Mouse (Mus musculus) right cerebral cortex, postnatal 14 days (tissue): ENCODE measurements at regions not wholly inside any gene's neighbourhood (a gene's known extent, or its start where the extent isn't known, plus 50 kb on each side); places are given as distances from the start of the nearest gene placed in this dataset.

Experiments
- DNase-seq: peaks from one replicate; pipeline ENCODE4 v3.0.0; 2022

DNA sequence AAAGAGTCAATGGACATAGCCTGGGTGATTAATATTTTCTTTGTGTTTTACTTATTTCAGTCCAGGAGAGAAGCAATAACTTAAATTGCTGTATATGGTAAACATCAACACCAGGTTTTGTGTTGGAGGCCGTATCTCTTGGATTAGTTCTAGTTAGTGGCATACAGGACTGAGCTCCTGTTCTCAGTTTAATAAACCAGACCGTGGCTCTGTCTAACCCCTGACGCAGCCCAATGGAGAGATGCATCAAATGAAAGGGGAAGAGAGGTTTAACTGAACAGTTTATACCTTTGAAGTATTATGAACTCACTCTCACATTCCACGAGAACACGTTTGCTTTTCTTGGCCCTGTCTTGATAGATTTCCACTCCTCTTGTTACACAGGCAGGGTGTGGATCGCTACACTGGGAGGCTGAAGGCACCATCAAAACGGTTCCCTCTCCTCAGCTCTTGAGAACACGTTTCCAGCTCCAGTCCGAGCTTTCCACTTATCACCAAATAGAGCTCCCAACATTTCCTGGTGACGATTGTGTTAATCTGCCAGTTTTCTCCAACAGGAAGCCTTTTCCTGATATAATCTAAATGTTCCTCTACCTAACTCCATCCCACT is 54.0 kb upstream of the Cerkl start:
- no peak for DNase-seq

DNA sequence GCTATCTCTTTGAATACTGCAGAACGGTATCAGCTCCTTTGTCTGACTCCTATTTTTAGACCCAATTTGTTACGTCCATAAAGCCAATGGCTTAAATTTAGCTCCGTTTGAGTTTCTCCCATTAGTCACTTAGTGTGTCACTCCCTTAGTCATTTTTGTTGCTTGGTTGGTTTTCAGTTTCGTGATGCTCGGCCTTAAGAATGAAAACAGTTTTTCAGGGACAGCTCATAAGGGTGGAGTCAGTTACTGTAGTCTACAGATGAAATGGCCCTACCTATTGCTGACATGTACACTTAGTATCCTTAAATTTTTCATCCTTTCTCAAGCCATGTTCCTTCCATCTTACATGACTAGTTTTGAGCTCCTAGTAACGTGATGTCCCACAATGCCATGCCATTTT is 54.5 kb upstream of the Cerkl start:
- DNase-seq: no peak

DNA sequence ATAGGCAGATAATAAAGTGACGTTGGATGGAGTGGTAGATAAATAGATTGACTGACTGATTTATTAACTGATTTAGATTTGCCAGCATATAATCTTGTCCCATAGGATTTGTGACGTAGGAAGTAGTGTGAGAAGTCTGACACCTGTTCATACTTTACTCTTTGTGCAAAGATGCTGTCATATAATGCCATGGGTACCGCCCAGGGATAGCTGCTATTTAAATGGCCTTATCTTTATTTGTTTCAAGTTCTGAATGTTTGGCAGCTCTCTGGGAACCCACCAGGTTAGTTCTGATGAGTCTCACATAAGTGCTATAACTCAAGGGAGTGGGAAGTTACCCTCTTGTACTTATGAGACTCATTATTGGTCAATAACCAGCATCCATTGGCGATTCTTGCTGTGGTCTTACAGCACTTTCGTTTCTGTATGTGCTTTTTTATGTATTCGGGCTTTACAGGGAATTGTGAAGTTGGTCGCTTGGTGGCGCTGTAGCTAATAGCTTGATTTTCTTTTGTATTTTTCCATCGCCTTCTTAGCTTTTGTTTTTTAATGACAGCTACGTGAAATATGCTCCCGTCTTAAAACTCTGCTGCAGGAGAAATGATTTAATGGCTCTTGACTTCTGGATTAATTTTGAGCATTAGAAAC is 55.2 kb upstream of the Cerkl start:
- DNase-seq: peak; percentile 78

DNA sequence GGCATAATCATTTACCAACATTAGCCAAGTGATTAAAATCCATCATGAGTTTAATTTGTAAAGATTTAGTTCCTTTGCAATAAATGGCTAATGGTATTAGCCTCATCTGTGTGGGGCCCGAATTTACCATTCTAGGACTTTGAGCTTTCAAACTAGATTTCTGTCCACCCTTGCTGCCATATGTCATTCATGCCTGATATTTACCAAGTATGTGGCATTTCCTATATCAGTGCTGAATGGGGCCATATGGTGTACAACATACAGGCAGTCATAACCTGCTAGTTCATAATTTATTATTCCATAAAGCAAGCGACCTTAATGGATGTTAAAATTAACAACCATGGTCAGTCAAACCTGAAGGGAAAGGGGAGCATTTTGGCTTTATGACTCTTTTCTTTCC is 55.8 kb upstream of the Cerkl start:
- DNase-seq: no peak

DNA sequence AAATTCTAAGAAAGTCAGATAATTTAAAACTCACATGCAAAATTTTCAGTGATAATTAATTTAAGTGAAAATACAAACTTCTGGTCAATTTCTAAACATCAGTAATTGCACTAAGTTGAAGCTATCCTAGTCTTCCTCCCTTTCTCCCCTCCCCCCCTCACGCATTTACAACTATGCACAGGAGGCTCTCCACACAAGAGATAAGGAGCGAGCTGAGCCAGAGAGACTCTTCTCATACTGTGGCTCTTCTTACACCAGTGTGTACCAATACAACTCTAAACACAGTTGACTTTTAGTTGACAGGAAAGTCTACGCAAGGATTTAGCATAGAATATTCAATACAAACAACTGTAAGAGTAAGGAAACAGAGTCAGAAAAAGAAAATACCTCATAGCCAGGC is 57.1 kb upstream of the Cerkl start:
- DNase-seq: no peak

DNA sequence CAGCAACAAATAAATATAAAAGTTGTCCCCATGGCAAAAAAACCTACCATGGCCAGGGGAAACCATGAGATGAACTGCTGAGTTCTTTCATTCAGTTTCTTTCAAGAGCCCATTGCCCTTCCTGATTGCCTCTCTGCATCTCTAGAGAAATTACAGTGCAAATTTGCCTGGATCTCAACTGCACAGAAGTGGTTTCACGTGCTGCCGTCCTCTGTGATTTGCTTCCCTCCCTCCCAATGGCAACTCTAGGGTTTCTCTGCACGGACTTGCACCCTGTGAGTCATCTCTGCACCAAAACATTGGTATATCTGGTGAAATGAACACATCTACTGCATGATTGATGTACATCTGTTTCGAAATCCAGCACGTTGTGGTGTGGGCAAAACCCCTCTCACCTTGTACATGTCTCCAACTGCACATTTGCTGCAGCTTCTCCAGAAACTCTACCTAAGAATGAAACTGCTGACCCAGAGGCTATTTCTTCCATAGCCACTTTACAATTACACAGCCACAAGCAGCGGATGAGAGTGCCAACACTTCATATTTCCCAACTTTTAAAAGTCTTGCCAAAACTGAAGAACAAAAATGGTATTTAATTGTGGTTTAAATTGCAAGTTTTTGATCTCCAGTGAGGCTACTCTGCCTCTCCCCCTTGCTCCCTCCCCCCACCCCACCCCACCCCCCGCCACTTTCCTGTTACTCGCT is 61.6 kb upstream of the Cerkl start:
- DNase-seq: no peak

DNA sequence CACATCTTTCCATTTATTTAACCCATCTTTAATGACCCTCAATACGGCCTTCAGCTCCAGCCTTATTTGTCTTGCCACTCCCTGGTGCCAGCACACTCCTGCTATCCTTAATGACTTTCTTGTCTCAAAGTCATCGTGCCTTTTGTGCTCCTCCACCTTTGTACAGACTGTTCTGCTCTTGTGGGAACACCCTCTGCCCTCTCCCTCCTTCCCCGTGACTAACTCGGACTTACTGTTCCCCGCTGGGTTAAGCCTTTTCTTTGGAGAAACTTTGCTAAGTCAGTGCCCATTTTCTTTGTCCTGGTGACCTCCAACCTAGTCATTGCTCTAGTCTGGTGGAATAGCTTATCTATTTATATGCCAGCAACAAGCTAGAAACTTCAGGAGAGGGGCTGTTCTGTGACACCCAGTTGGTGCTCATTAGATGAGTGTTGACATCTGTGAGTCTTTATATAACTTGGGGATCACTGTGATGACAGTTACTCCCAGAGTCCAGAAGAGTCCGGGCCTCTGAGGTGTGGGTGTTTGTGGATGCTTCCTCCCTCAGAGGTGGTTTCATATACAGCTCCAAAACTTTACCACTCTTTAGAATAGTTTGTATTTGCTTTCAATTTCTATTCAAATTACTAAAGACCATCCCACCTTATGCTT is 63.3 kb upstream of the Cerkl start:
- DNase-seq: no peak

DNA sequence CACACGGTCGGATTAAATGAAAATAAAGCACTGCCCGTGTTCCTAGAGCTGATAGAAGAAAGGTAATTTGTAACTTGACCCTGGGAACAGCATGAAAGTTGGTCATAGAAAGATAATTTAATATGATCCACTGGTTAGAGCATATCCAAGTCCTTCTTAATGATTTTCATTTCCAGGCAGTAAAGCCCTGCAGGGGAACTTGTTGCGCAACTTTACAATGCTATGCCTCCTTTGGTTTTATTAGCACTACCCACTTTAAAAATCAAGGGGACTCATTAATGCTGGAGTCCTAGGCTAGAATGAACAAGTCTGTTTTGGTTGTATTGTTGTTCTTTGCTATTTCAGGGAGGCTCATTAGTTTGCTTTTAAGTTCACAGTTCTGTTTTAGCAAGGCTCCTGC is 66.9 kb upstream of the Cerkl start:
- DNase-seq: no peak

DNA sequence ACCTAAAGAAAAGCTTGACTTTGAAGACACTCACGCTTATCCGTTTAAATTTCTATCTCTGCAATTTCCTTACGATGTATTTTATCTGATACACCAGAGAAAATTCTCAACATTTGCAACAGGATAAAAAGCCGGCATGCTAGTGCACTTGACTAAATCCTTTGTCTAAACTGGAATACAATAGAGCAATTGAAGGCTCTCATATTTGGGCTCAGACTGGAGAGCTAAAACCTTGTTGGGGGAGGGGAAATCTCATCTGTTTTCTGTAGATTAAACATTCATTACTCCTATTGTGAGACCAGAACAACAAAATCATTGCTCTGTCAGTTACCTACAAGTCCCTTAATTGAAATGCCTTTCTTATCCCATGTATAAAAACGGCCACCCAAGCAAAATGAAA is 70.9 kb upstream of the Cerkl start:
- no peak for DNase-seq

DNA sequence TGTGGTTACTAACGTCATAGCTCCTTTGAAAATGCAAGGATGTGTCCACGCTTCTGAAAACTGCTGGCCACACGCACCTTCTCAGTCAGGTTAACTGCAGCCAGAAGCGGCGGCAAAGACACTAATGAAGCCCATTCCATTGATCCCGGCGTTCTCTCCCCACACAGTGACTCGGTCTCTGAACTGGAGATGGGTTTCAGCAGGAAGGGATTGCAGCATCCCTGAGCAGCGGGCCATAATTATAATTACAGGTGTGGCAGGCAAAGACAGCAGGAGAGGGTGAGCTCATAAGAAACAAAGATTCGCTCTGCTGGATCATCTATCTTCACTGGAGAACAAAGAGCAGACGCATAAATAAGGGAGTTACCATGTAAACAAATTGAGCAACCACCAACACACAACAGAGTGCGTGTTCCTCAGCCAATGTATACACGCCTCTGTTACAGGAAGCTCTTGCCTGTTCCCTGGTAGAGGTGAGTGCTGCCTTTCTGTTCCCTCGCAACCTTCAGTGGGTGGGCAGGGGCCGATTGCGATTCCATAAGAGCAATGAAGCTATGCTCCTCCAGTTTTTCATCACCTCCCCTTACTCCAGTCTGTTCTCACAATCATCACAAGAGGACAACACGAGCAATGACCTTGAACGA is 71.9 kb upstream of the Cerkl start:
- no peak for DNase-seq

DNA sequence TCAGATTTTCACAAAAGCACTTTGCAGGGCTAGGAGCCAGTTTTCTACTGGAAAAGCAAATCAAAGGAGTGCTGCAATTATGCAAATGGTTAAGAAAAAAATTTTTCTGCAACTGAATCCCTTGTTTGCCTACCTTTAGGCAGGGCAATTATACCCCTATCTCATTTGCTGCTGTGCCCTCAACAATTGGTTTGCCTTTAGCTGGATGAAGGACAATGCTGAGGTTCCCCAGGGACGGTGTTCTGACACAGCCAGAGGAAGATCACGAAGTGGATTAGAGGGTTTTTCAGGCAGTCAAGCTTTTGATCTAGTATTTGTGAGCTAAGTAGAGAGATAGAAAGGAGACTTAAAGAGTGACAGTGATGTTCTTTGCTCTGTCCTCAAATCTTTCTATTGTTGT is 72.6 kb upstream of the Cerkl start:
- no peak for DNase-seq

DNA sequence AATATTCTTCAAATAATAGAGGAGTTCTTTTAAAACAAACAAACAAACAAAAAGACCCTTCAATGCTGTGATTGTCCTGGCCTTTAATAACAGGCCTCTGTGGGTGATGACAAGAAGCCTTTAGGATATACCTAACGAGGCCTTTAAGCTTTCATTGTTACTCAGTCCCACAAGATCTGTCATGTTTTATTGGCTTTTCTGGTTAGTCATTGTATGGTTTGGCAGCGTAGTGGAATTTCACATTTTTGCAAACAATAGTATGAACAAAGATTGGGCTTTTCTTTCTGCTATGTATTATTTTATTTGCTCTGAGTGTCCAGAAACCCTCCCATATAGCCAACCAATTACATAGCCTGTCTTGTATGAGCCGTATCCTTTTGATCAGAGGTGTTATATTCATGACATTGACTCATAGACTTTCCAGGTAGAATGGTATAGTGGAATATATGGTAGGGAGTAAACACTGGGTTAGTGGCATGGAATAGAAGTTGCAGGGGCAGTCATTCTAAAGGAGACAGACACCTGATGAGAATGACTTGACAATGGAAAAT is 76.1 kb upstream of the Cerkl start:
- no peak for DNase-seq

DNA sequence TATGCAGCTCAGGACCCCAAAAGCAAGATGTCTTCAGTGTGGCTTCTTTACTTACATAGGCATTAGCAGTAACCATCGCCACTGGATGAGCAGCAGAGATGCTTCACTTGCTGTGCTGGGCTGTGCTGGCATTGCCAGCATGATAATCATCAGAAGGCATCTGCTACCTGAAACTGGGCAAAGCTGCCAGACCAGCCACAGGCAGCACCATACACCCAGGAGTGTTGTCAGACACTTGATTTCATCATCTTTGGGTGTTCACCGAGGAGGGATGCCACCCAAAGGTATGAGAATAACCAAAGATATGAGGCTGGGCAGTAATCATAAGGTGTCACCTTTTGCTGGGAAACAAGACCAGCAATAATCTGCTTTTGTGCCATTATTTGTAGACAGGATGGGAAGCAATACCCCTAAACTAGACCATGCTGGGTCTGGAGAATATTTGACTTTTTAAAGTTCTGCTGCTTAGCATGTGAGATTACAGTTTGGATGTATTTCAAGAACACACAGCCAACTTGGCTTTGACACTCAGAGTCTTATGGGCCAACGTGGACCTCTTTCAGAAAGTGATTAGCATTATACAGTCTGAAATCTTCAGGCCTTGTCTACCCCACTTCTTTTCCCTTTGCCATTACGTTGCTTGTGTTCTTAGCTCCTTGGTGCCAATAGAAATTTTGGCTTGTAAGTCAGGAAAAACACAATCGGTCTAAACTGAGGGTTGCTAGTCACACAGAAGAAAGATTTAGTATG is 80.7 kb upstream of the Cerkl start:
- DNase-seq: no peak

DNA sequence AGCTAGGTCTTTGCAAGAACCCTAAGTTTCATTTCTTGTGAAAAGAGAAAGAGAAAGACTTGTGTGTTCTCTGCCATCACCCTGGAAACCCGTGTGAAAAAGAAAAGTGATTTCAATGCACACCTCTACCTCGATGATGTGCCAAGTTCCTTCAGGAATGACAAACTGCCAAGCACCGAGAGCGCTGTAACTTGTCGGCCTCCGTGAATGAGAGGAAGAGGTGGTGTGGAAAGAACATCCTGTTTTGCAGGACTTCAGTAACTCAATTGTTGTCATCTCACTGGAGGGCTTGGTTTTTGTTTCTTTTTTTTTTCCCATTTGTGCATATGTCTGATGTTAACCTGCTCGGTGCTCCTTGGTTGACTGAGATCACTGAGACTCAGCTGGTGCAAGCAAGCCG is 83.8 kb upstream of the Cerkl start:
- no peak for DNase-seq

DNA sequence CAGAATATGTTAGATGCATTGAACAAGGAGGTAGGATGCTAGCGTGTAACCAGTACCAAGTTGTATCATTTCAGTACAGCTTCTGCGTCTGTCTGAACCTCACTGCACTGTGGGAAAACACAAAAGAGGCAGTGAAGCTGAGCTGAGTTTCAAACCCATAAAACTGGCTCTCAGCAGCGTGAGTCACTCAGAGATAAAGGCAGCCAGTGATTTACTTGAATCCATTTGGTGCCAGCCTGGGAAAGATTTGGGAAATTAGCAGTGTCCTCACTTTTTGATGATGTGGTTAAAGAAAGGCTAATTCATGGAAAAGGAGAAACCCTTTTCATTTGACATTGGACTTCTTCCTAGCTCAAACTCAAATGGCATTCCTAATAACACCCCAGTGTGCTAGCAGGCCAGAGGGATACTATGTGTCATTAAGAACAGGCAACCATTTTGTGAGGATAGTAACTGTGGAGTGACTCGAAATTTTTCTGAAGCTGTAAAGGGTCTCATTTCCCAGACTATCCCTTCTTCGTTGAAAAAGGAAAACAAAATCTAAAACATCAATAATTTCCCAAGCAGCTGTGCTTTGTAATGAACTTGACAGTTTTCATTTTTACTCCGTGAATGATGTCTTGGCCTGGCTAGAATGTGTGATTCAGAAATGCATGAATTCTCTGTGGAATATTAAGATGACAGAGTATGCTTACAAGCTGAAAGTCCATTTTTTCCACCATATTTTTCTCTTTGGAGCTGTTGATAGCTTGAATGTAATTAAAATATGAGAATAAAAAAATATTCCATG is 85.8 kb upstream of the Cerkl start:
- DNase-seq: no peak

DNA sequence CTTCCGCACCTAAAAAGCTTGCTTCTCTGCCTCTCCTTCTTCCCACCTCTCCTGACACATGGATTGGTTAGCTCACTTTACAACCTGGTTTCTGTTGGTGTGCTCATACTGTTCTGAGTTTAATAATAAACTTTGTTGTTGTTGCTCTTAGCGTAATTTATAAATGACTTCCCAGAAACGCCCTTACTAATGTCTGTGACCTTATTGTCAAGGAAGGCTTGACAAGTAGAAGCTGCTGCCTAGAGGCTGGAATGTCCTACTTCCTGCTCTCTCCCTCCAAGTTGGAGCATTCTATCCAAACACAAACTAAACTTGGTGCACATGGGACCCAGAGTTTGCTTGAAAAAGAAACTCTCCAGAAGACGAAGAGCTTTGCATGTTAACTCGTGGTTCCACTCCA is 86.9 kb upstream of the Cerkl start:
- no peak for DNase-seq

DNA sequence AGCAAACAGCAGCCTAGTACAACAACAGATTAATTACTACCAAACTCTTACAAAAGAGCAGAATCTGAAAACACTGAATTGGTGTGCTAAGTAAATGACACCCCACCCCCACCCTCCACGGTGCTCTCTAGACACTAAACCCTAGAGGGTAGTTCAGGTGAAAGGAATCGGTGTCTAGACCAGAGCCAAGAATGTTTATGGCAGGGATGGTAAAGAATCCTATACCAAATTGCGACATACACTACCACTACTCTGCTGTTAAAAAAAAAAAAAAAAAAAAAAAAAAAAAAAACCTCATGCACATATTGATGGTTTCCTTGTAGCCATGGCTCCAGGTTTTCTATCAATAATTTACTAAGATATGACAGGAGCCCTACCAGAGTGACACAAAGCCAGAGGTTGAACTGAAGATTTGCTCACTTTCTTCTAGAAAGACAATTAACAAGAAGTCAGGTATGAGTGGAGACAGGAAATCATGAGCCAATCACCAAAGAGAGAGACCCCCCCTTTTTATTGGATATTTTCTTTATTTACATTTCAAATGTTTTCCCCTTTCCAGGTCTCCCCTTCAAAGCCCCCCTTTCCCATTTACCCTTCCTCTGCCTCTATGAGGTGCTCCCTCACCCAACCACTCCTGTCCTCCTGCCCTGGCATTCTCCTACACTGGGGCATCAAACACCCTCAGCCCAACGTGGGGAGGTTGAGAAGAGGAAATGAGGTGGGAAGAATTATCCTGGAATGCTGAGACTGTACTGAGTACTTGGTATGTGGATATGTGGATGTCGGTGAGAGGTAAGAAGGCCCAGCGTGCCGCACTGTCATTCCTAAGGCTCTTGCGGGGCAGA is 87.6 kb upstream of the Cerkl start:
- DNase-seq: no peak

DNA sequence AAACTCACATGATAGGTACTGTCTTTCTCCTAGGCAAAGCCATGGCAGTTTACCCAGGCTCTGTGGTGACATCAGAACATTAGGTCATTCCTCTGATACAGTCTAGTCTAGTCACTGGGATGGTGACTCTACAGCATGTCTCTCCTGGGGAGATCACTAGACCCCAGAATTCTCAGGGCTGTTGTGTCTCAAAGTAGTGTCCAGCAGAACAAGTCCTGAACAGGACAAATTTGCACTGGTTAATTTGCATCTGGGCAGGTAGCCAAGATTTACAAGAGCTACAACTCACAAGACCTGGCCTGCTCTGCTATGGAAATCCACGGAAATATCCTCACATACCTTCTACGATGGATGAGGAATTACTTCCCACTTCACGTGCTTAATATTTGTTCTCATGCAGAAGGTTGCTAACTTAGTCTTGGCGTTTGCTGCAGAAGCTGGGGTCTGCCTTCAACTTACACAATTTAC is 88.2 kb upstream of the Cerkl start:
- no peak for DNase-seq

DNA sequence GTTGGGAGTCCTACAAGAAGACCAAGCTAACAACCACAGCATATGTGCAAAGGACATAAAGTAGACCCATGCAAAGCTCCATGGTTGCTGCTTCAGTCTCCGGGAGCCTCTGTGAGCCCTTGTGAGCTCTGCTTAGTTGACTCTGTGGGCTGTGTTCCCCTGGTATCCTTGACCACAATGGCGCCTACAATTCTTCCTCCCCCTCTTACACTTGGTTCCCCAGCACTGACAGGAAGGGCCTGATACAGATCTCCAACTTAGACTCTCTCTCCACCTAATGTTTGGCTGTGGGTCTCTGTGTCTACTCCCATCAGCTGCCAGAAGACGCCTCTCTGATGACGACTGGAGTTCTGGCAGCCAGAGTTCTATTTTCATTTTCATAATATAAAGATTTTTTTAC is 88.9 kb upstream of the Itprid2 start:
- no peak for DNase-seq

DNA sequence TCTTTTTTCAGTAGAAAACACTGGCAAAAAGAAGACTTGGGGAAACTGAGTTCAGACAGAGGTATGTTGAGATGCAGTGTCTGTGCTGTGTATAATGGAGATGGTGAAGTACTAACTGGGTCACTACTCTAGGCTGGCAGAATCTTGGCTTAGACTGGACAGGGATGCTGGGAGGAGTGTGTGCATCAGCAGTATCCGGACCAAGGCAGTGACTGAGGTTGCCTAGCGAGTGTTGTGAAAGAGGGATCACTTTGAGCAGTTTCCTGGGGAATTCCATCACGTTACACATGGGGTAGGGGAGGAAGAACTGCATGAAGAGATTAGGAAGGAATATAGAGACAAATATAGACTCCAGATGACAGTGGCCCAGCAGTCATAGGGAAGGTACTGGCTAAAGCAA is 87.9 kb upstream of the Itprid2 start:
- DNase-seq: no peak
